Mouse (Mus musculus) bone marrow macrophage, adult 2 months (primary cell): ENCODE measurements around the gene Brd2.

Experiments
- CTCF ChIP-seq: IDR thresholded peaks from 2 replicates; pipeline ENCODE4 v1.5.1; 2012; ENCODE audit warnings: low read depth, mild to moderate bottlenecking, low read length, moderate library complexity
- POLR2A ChIP-seq: IDR thresholded peaks from 2 replicates; pipeline ENCODE4 v1.6.1; 2012; ENCODE audit warnings: mild to moderate bottlenecking, low read depth, low read length, borderline replicate concordance

GRCm38 (mm10) chr17:34122188-34122984 is at the start of gene Brd2:
- TF ChIP-seq CTCF (no peak), POLR2A (no peak)
